Mouse (Mus musculus): ENCODE results near the gene Rasl11b. TPM values are rescaled to one million over a fixed set of nuclear protein-coding genes. Genes with fewer than 3 reads are reported as not detected.

Rasl11b gene
- 3.8 and 4.7 TPM in 2 replicates for polyA plus RNA-seq (2015; fragmentation: Nextera tagmentation; extraction: Ambion mirVana)

- Histone ChIP-seq H3K4me2 (ENCODE audit: low read depth, low read length) (peak within 1 kb of the TSS; percentile 79), H3K4me1 (ENCODE audit: control insufficient read depth, low read depth, low read length) (peaks cover 7% of the 10 kb centered on the region), H3K36me3 (ENCODE audit: control insufficient read depth, insufficient read depth) (no peaks in the 10 kb centered on the region), H3K27ac (ENCODE audit: low read length) (no peak within 1 kb of the TSS), H3K27me3 (ENCODE audit: control insufficient read depth, insufficient read depth, low read depth, low read length) (peaks cover 18% of the 10 kb centered on the region), H3K9me3 (replicated peaks; ENCODE audit: control insufficient read depth, low read length) (no peaks in the 10 kb centered on the region), H3K9ac (ENCODE audit: low read depth, low read length) (peak within 1 kb of the TSS; percentile 71), H3K4me3 (ENCODE audit: low read depth, low read length) (peak within 1 kb of the TSS; percentile 68)
- peak; percentile 93 for ATAC-seq (ENCODE audit: low read depth)
- under 1% methylated on average over 79 of the region's 82 CpGs for WGBS (ENCODE audit: insufficient replicate concordance)
These were observed at the start of gene Rasl11b for GRCm38 (mm10) chr5:74194841-74195613. Gene Rasl11b (plus strand): TSS chr5:74195286.

- H3K27ac ChIP-seq (ENCODE audit: low read length) = no peak overlapping the region
- ATAC-seq (ENCODE audit: low read depth) = no peak
These were observed 47.5 kb upstream of the Rasl11b start for GRCm38 (mm10) chr5:74147631-74148030.

GRCm38 (mm10) chr5:74149975-74150374, 45.1 kb upstream of the Rasl11b start:
- H3K27ac ChIP-seq (ENCODE audit: low read length) = no peak overlapping the region

More at GRCm38 (mm10) chr5:74147631-74148030, 47.5 kb upstream of the Rasl11b start:
- no peaks in the 10 kb centered on the region for H3K36me3 ChIP-seq (ENCODE audit: control insufficient read depth, insufficient read depth)
- no peak overlapping the region for H3K4me3 ChIP-seq (ENCODE audit: low read depth, low read length)
- H3K27me3 ChIP-seq (ENCODE audit: control insufficient read depth, insufficient read depth, low read depth, low read length) = no peaks in the 10 kb centered on the region
- no peak overlapping the region for H3K9ac ChIP-seq (ENCODE audit: low read depth, low read length)
- no peaks in the 10 kb centered on the region for H3K9me3 ChIP-seq (replicated peaks; ENCODE audit: control insufficient read depth, low read length)
- 71% methylated on average over 10 of the region's 10 CpGs for WGBS (ENCODE audit: insufficient replicate concordance)
- peaks cover 11% of the 10 kb centered on the region for H3K4me1 ChIP-seq (ENCODE audit: control insufficient read depth, low read depth, low read length)
- no peak overlapping the region for H3K4me2 ChIP-seq (ENCODE audit: low read depth, low read length)

GRCm38 (mm10) chr5:74151774-74152173, 43.3 kb upstream of the Rasl11b start:
- H3K9me3 ChIP-seq (replicated peaks; ENCODE audit: control insufficient read depth, low read length) = no peaks in the 10 kb centered on the region
- H3K4me1 ChIP-seq (ENCODE audit: control insufficient read depth, low read depth, low read length) = no peaks in the 10 kb centered on the region
- no peaks in the 10 kb centered on the region for H3K36me3 ChIP-seq (ENCODE audit: control insufficient read depth, insufficient read depth)
- no peak overlapping the region for H3K9ac ChIP-seq (ENCODE audit: low read depth, low read length)
- 74% methylated on average over 11 of the region's 11 CpGs for whole genome bisulfite sequencing (ENCODE audit: insufficient replicate concordance)
- H3K27ac ChIP-seq (ENCODE audit: low read length) = no peak overlapping the region
- peak; percentile 37; the same call in 1 of the 2 replicates for ATAC-seq (ENCODE audit: low read depth)
- no peaks in the 10 kb centered on the region for H3K27me3 ChIP-seq (ENCODE audit: control insufficient read depth, insufficient read depth, low read depth, low read length)
- no peak overlapping the region for H3K4me3 ChIP-seq (ENCODE audit: low read depth, low read length)
- no peak overlapping the region for H3K4me2 ChIP-seq (ENCODE audit: low read depth, low read length)

More at GRCm38 (mm10) chr5:74149975-74150374, 45.1 kb upstream of the Rasl11b start:
- H3K9me3 ChIP-seq (replicated peaks; ENCODE audit: control insufficient read depth, low read length) = no peaks in the 10 kb centered on the region
- no peak overlapping the region for H3K9ac ChIP-seq (ENCODE audit: low read depth, low read length)
- H3K4me1 ChIP-seq (ENCODE audit: control insufficient read depth, low read depth, low read length) = no peaks in the 10 kb centered on the region
- WGBS (ENCODE audit: insufficient replicate concordance) = 81% methylated on average over 6 of the region's 6 CpGs
- H3K4me3 ChIP-seq (ENCODE audit: low read depth, low read length) = no peak overlapping the region
- ATAC-seq (ENCODE audit: low read depth) = no peak
- no peak overlapping the region for H3K4me2 ChIP-seq (ENCODE audit: low read depth, low read length)
- H3K27me3 ChIP-seq (ENCODE audit: control insufficient read depth, insufficient read depth, low read depth, low read length) = no peaks in the 10 kb centered on the region
- H3K36me3 ChIP-seq (ENCODE audit: control insufficient read depth, insufficient read depth) = no peaks in the 10 kb centered on the region

GRCm38 (mm10) chr5:74155860-74156351, 39.2 kb upstream of the Rasl11b start:
- WGBS (ENCODE audit: insufficient replicate concordance) = 63% methylated on average over 7 of the region's 7 CpGs
- ATAC-seq (ENCODE audit: low read depth) = no peak
- H3K27ac ChIP-seq (ENCODE audit: low read length) = no peak overlapping the region

GRCm38 (mm10) chr5:74158929-74159632, 36.0 kb upstream of the Rasl11b start:
- ATAC-seq (ENCODE audit: low read depth) = no peak
- Histone ChIP-seq H3K9me3 (replicated peaks; ENCODE audit: control insufficient read depth, low read length) (no peaks in the 10 kb centered on the region), H3K27ac (ENCODE audit: low read length) (no peak overlapping the region), H3K4me1 (ENCODE audit: control insufficient read depth, low read depth, low read length) (no peaks in the 10 kb centered on the region; the same call in 1 of the 2 replicates), H3K27me3 (ENCODE audit: control insufficient read depth, insufficient read depth, low read depth, low read length) (no peaks in the 10 kb centered on the region), H3K4me3 (ENCODE audit: low read depth, low read length) (no peak overlapping the region), H3K4me2 (ENCODE audit: low read depth, low read length) (no peak overlapping the region), H3K9ac (ENCODE audit: low read depth, low read length) (no peak overlapping the region), H3K36me3 (ENCODE audit: control insufficient read depth, insufficient read depth) (no peaks in the 10 kb centered on the region)
- WGBS (ENCODE audit: insufficient replicate concordance) = 66% methylated on average over 6 of the region's 6 CpGs

More at GRCm38 (mm10) chr5:74155860-74156351, 39.2 kb upstream of the Rasl11b start:
- H3K4me3 ChIP-seq (ENCODE audit: low read depth, low read length) = no peak overlapping the region
- no peaks in the 10 kb centered on the region; the same call in 1 of the 2 replicates for H3K4me1 ChIP-seq (ENCODE audit: control insufficient read depth, low read depth, low read length)
- no peak overlapping the region for H3K4me2 ChIP-seq (ENCODE audit: low read depth, low read length)
- H3K9ac ChIP-seq (ENCODE audit: low read depth, low read length) = no peak overlapping the region
- no peaks in the 10 kb centered on the region for H3K27me3 ChIP-seq (ENCODE audit: control insufficient read depth, insufficient read depth, low read depth, low read length)
- no peaks in the 10 kb centered on the region for H3K9me3 ChIP-seq (replicated peaks; ENCODE audit: control insufficient read depth, low read length)
- H3K36me3 ChIP-seq (ENCODE audit: control insufficient read depth, insufficient read depth) = no peaks in the 10 kb centered on the region

GRCm38 (mm10) chr5:74159906-74160305, 35.2 kb upstream of the Rasl11b start:
- no peak overlapping the region for H3K27ac ChIP-seq (ENCODE audit: low read length)
- no peaks in the 10 kb centered on the region for H3K27me3 ChIP-seq (ENCODE audit: control insufficient read depth, insufficient read depth, low read depth, low read length)
- H3K9me3 ChIP-seq (replicated peaks; ENCODE audit: control insufficient read depth, low read length) = no peaks in the 10 kb centered on the region
- 0 out of 2 replicates have a peak, but pooled peaks have one; percentile 45 for ATAC-seq (ENCODE audit: low read depth)
- H3K4me2 ChIP-seq (ENCODE audit: low read depth, low read length) = no peak overlapping the region
- H3K4me3 ChIP-seq (ENCODE audit: low read depth, low read length) = no peak overlapping the region
- no peaks in the 10 kb centered on the region for H3K36me3 ChIP-seq (ENCODE audit: control insufficient read depth, insufficient read depth)
- WGBS (ENCODE audit: insufficient replicate concordance) = 50% methylated on average over 7 of the region's 7 CpGs
- no peak overlapping the region for H3K9ac ChIP-seq (ENCODE audit: low read depth, low read length)
- no peaks in the 10 kb centered on the region; the same call in 1 of the 2 replicates for H3K4me1 ChIP-seq (ENCODE audit: control insufficient read depth, low read depth, low read length)

- Histone ChIP-seq H3K9ac (ENCODE audit: low read depth, low read length) (no peak overlapping the region), H3K36me3 (ENCODE audit: control insufficient read depth, insufficient read depth) (no peaks in the 10 kb centered on the region), H3K27ac (ENCODE audit: low read length) (no peak overlapping the region), H3K27me3 (ENCODE audit: control insufficient read depth, insufficient read depth, low read depth, low read length) (no peaks in the 10 kb centered on the region), H3K4me1 (ENCODE audit: control insufficient read depth, low read depth, low read length) (no peaks in the 10 kb centered on the region; the same call in 1 of the 2 replicates), H3K4me3 (ENCODE audit: low read depth, low read length) (no peak overlapping the region), H3K9me3 (replicated peaks; ENCODE audit: control insufficient read depth, low read length) (no peaks in the 10 kb centered on the region), H3K4me2 (ENCODE audit: low read depth, low read length) (no peak overlapping the region)
- ATAC-seq (ENCODE audit: low read depth) = no peak
- 39% methylated on average over 4 of the region's 4 CpGs for WGBS (ENCODE audit: insufficient replicate concordance)
These were observed 34.7 kb upstream of the Rasl11b start for GRCm38 (mm10) chr5:74160349-74160748.
